Mouse (Mus musculus) kidney, embryonic 15.5 days (tissue): ENCODE results near the gene Plekha6. TPM values are rescaled to one million over a fixed set of nuclear protein-coding genes. Genes with fewer than 3 reads are reported as not detected.

Experiments
- ATAC-seq: fragments of 200-750 bp; cut with Nextera tagmentation; replicated peaks from 2 replicates; pipeline ENCODE4 v1.8.0; 2017; ENCODE audit warnings: moderate TSS enrichment; ENCODE audit not compliant: low FRiP score
- H3K27ac ChIP-seq: fragments of 300-500 bp; sonication (generic); 2 replicates; pipeline ENCODE4 v1.5.1; 2015; ENCODE audit warnings: mild to moderate bottlenecking, inconsistent platforms
- H3K27me3 ChIP-seq: fragments of 300-500 bp; sonication (generic); 2 replicates; pipeline ENCODE4 v1.6.1; 2015; ENCODE audit warnings: inconsistent platforms
- H3K36me3 ChIP-seq: fragments of 300-500 bp; sonication (generic); 2 replicates; pipeline ENCODE4 v1.6.1; 2015; ENCODE audit warnings: inconsistent platforms
- H3K4me1 ChIP-seq: fragments of 300-500 bp; sonication (generic); 2 replicates; pipeline ENCODE4 v1.6.1; 2015; ENCODE audit warnings: inconsistent platforms
- H3K4me2 ChIP-seq: fragments of 300-500 bp; sonication (generic); 2 replicates; pipeline ENCODE4 v1.6.1; 2015; ENCODE audit warnings: moderate library complexity, mild to moderate bottlenecking, inconsistent platforms
- H3K4me3 ChIP-seq: fragments of 300-500 bp; sonication (generic); replicated peaks from 2 replicates; pipeline ENCODE4 v1.5.1; 2015; ENCODE audit warnings: mild to moderate bottlenecking, inconsistent platforms
- H3K9ac ChIP-seq: fragments of 300-500 bp; sonication (generic); 2 replicates; pipeline ENCODE4 v1.6.1; 2015; ENCODE audit warnings: mild to moderate bottlenecking, inconsistent platforms
- H3K9me3 ChIP-seq: fragments of 300-500 bp; sonication (generic); replicated peaks from 2 replicates; pipeline ENCODE4 v1.6.1; 2016; ENCODE audit warnings: inconsistent platforms
- WGBS: fragments of 180-500 bp; shearing (Covaris S2); methylation state at CpG from one replicate; pipeline ENCODE4 v1.1.7; 2015; ENCODE audit warnings: mixed read lengths; 5-methylcytosine and 5-hydroxymethylcytosine counted together
- polyA plus RNA-seq: library from polyadenylated mRNA; unstranded; fragments of >200 nt; fragmentation: Nextera tagmentation; extraction: Ambion mirVana; gene quantifications from 2 replicates; pipeline ENCODE4 v1.2.1, GENCODE M21; 2015

Gene Plekha6
- polyA plus RNA-seq, 1 experiment from 2014 or later, result 6.9 TPM

DNA sequence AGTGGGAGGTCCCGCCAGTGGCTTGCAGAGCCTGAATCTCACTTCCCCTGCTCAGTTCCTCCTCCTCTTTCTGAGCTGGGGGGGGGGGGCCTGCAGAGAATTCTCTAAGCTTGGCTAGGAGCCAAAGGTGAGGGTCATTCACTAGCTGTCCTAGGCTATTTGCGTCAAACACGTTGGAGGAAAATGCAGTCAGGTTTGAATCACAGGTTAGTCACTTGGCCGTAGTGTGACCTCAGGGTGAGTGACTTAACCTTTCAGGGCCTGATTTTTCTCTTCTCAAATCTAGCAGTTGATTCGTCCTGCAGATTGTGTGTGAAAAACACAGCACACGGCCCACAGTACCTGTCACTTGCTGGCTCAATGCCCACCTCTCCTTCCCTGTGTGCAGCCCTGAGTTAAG is 106.3 kb downstream of the Plekha6 start:
- no peaks in the 10 kb centered on the region for H3K27me3 ChIP-seq
- no peak overlapping the region for H3K9ac ChIP-seq
- ATAC-seq, result no peak
- H3K9me3 ChIP-seq, result no peaks in the 10 kb centered on the region
- peaks cover 14% of the 10 kb centered on the region; the same call in 1 of the 2 replicates for H3K36me3 ChIP-seq
- H3K4me3 ChIP-seq, result no peak overlapping the region
- no peak overlapping the region for H3K27ac ChIP-seq
- H3K4me2 ChIP-seq, result no peak overlapping the region
- peaks cover 23% of the 10 kb centered on the region for H3K4me1 ChIP-seq
- WGBS, result 42% methylated on average over 6 of the region's 6 CpGs

DNA sequence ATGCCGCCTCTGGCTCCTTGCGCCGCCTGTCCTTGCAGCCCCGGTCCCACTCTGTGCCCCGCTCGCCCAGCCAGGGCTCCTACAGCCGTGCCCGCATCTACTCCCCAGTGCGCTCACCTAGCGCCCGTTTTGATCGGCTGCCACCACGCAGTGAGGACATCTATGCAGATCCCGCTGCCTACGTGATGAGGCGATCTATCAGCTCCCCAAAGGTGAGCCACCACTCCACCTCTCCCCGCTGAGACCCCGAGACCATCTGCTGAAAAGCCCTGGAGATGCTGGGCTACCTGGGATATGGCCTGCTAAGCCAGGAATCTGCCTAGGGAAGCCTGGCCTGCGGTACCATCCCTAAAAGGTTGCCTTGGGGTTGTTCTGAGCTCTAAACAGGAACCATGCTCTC is 110.2 kb downstream of the Plekha6 start:
- 87% methylated on average over 19 of the region's 19 CpGs for WGBS
- peaks cover 28% of the 10 kb centered on the region for H3K4me1 ChIP-seq

GRCm38 (mm10) chr1:133276983-133277382 is 113.0 kb downstream of the Plekha6 start:
- Histone ChIP-seq H3K27me3 (no peaks in the 10 kb centered on the region), H3K9me3 (no peaks in the 10 kb centered on the region), H3K36me3 (peaks cover 14% of the 10 kb centered on the region; the same call in 1 of the 2 replicates), H3K4me1 (peaks cover 23% of the 10 kb centered on the region), H3K27ac (0 out of 2 replicates have a peak overlapping the region, but pooled peaks have one; percentile 13), H3K9ac (no peak overlapping the region), H3K4me3 (no peak overlapping the region), H3K4me2 (no peak overlapping the region)
- 0 out of 2 replicates have a peak, but pooled peaks have one; percentile 20 for ATAC-seq
- WGBS, result 66% methylated on average over 5 of the region's 5 CpGs

More for the DNA sequence above, 110.2 kb downstream of the Plekha6 start:
- H3K27ac ChIP-seq, result no peak overlapping the region
- no peaks in the 10 kb centered on the region for H3K9me3 ChIP-seq
- no peak overlapping the region for H3K9ac ChIP-seq
- H3K27me3 ChIP-seq, result no peaks in the 10 kb centered on the region
- ATAC-seq, result no peak
- H3K36me3 ChIP-seq, result peaks cover 14% of the 10 kb centered on the region; the same call in 1 of the 2 replicates
- no peak overlapping the region for H3K4me3 ChIP-seq
- H3K4me2 ChIP-seq, result no peak overlapping the region

DNA sequence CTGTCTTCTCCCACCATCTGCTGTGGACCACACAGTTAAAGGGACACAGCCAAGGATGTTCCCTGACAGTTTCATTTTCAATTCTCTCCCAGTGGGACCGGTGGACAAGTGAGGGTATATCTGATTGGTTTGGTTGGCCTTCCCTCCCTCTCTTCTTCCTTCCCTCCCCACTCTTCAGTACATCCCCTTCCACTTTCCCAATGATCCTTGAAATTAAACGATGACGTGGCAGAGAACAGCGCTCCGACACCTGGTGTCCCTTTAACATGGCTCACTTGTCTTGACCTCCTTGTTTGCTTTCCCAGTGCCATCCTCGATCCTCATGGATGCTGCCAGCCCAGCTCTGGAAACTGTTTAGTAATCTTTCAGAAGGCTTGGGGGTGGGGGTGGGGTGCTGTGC is 114.5 kb downstream of the Plekha6 start:
- H3K27me3 ChIP-seq, result no peaks in the 10 kb centered on the region
- no peak overlapping the region for H3K4me2 ChIP-seq
- H3K4me3 ChIP-seq, result no peak overlapping the region
- no peak overlapping the region for H3K9ac ChIP-seq
- no peak for ATAC-seq
- peaks cover 23% of the 10 kb centered on the region for H3K4me1 ChIP-seq
- no peak overlapping the region for H3K27ac ChIP-seq
- no peaks in the 10 kb centered on the region for H3K9me3 ChIP-seq
- peaks cover 14% of the 10 kb centered on the region; the same call in 1 of the 2 replicates for H3K36me3 ChIP-seq
- 41% methylated on average over 6 of the region's 6 CpGs for WGBS

DNA sequence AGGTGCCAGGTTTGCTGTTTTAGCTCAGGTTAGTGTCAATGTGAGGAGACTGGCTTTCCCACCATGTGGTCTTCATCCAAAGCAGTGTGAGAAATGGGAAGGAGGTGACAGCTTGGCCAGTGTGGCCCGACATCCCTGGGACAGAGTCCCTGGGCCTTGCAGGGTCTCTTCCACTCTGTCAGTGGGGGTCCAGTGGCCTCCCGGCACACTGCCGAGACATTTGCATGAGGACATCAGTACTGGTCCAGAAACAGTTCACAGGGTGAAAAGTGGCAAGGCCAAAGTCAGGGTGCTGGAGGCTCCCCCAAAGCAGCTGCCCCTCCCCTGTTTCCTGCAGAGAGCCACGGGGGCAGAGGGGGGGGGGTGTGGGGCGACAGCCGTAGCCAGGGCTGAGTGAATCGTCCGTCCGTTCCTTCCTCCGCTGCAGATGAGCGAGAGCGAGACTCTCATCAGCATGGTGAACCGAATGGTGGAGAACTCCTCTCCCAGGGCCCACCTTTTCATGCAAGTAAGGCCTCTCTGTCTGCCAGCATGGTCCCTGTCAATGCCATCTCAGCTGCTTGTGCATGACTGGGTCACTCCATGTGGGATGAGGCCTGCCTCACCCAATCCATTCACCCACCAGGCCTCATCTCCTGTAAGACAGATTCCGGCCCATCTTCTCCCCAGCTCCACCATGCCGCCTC is 115.1 kb downstream of the Plekha6 start:
- Histone ChIP-seq H3K36me3 (peaks cover 10% of the 10 kb centered on the region; the same call in 1 of the 2 replicates), H3K9ac (no peak overlapping the region), H3K27me3 (no peaks in the 10 kb centered on the region), H3K9me3 (no peaks in the 10 kb centered on the region), H3K4me2 (no peak overlapping the region), H3K4me3 (no peak overlapping the region), H3K4me1 (peaks cover 23% of the 10 kb centered on the region), H3K27ac (no peak overlapping the region)
- 59% methylated on average over 15 of the region's 15 CpGs for WGBS
- ATAC-seq, result no peak

DNA sequence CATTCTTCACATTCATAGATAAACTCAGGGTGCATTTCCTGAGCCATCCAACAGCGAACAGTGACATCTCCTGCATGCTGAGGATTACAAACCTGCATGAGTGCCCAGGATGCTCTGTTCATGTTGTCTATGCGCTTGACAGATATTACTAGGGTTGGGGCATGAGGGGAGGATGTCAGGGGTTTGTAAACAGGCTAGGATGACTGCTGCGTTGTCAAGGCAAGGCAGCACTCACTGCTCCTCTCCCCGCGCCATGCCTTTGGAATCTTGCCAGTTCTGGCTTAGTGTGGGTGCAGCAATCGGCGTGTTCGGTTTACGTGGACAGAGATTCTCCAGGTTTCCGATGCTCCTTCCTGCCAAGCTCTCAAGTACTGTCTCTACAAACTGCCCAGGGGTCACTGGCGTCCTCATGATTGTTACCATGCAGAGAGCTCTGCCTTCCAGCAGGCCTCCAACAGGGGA is 115.7 kb downstream of the Plekha6 start:
- Histone ChIP-seq H3K9me3 (no peaks in the 10 kb centered on the region), H3K36me3 (peaks cover 5% of the 10 kb centered on the region; the same call in 1 of the 2 replicates), H3K27me3 (no peaks in the 10 kb centered on the region), H3K4me2 (no peak overlapping the region), H3K4me3 (no peak overlapping the region), H3K9ac (no peak overlapping the region), H3K27ac (no peak overlapping the region), H3K4me1 (peaks cover 23% of the 10 kb centered on the region)
- no peak for ATAC-seq
- 79% methylated on average over 11 of the region's 11 CpGs for WGBS

DNA sequence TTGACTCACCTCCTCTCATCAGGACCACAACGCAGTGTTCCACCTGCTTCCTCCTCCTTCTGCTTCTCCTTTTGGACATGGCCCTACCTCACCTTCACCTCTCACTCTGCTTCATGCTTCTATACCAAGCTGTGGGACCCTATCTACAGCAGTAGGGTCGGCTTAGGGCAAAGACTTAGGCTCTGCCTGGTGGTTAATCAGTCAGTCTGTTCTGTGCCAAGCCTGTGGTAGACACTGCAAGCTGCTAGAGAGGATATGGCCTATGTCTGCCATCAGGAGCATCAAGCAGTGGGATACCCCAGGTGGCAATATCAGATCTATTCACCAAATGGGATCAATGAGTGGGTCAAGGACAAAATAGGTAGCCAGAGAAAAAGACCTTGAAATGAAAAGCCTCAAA is 116.5 kb downstream of the Plekha6 start:
- peaks cover 23% of the 10 kb centered on the region for H3K4me1 ChIP-seq
- no peak overlapping the region for H3K9ac ChIP-seq
- no peaks in the 10 kb centered on the region for H3K9me3 ChIP-seq
- WGBS, result 84% methylated on average over 2 of the region's 2 CpGs
- H3K4me3 ChIP-seq, result no peak overlapping the region
- no peak overlapping the region for H3K27ac ChIP-seq
- ATAC-seq, result no peak
- 0 out of 2 replicates have a peak, but pooled peaks cover 3% of the 10 kb centered on the region for H3K36me3 ChIP-seq
- no peaks in the 10 kb centered on the region for H3K27me3 ChIP-seq
- no peak overlapping the region for H3K4me2 ChIP-seq

DNA sequence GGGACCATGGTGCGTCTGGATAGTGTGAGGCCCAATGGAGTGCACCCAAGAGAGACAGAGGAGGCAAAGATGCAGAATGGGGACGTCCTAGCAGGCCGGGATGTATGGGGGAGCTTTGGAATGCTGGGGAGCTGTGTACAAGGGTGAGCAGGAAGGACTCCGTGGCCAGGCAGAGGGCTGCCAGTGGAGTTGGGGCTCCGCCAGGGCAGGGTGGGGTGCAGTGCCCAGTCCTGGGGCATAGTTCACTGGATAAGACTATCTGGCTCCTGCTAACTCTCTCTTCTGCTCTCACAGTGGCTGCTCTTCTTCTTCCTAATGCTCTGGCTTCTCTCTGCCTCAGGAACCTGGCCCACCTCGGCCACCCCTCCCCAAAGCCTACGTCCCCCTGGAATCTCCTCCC is 121.9 kb downstream of the Plekha6 start:
- Histone ChIP-seq H3K27ac (no peak overlapping the region), H3K4me2 (no peak overlapping the region), H3K9ac (no peak overlapping the region), H3K27me3 (no peaks in the 10 kb centered on the region), H3K9me3 (no peaks in the 10 kb centered on the region), H3K4me1 (no peaks in the 10 kb centered on the region), H3K4me3 (no peak overlapping the region), H3K36me3 (0 out of 2 replicates have a peak, but pooled peaks cover 8% of the 10 kb centered on the region)
- WGBS, result 82% methylated on average over 7 of the region's 7 CpGs
- ATAC-seq, result no peak

DNA sequence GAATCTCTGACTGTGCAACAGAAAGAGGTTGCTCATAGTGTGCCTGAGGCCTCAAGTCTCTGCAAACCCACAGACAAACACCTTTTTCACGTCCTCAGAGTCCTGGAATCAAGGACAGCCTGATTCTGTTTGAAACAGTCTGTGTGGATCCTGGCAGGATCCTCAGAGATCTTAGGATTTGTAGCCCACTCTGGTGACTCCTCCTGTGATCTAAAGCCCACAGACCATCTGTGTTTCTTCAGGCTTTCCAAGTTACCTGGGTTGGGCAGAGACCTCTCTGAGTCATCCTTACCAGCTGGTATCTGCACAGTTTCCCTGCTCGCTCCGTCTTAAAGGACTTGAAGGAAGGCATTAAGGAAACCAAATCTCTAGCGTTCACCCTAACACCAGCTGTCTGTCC is 123.0 kb downstream of the Plekha6 start:
- H3K9me3 ChIP-seq, result no peaks in the 10 kb centered on the region
- H3K4me3 ChIP-seq, result no peak overlapping the region
- no peak for ATAC-seq
- no peaks in the 10 kb centered on the region for H3K27me3 ChIP-seq
- no peak overlapping the region for H3K9ac ChIP-seq
- 85% methylated on average over 4 of the region's 4 CpGs for WGBS
- H3K4me1 ChIP-seq, result no peaks in the 10 kb centered on the region
- H3K4me2 ChIP-seq, result no peak overlapping the region
- 0 out of 2 replicates have a peak, but pooled peaks cover 8% of the 10 kb centered on the region for H3K36me3 ChIP-seq
- H3K27ac ChIP-seq, result no peak overlapping the region

GRCm38 (mm10) chr1:133287880-133288279 is 123.9 kb downstream of the Plekha6 start:
- WGBS, result 68% methylated on average over 12 of the region's 12 CpGs

GRCm38 (mm10) chr1:133291888-133292287 is 127.9 kb downstream of the Plekha6 start:
- no peak for ATAC-seq
- no peak overlapping the region for H3K9ac ChIP-seq
- no peak overlapping the region for H3K4me3 ChIP-seq
- H3K27me3 ChIP-seq, result 0 out of 2 replicates have a peak, but pooled peaks cover 3% of the 10 kb centered on the region
- no peaks in the 10 kb centered on the region for H3K9me3 ChIP-seq
- H3K27ac ChIP-seq, result no peak overlapping the region
- WGBS, result 88% methylated on average over 6 of the region's 6 CpGs
- peaks cover 15% of the 10 kb centered on the region for H3K36me3 ChIP-seq
- no peak overlapping the region for H3K4me2 ChIP-seq
- peaks cover 3% of the 10 kb centered on the region; the same call in 1 of the 2 replicates for H3K4me1 ChIP-seq

More at GRCm38 (mm10) chr1:133287880-133288279, 123.9 kb downstream of the Plekha6 start:
- no peak overlapping the region for H3K4me2 ChIP-seq
- H3K9ac ChIP-seq, result no peak overlapping the region
- H3K27me3 ChIP-seq, result 0 out of 2 replicates have a peak, but pooled peaks cover 3% of the 10 kb centered on the region
- no peak for ATAC-seq
- no peaks in the 10 kb centered on the region for H3K9me3 ChIP-seq
- H3K36me3 ChIP-seq, result 0 out of 2 replicates have a peak, but pooled peaks cover 9% of the 10 kb centered on the region
- no peak overlapping the region for H3K27ac ChIP-seq
- no peak overlapping the region for H3K4me3 ChIP-seq
- no peaks in the 10 kb centered on the region for H3K4me1 ChIP-seq

- Histone ChIP-seq H3K27me3 (peaks cover 8% of the 10 kb centered on the region), H3K4me3 (no peak overlapping the region), H3K27ac (no peak overlapping the region), H3K36me3 (peaks cover 12% of the 10 kb centered on the region), H3K9ac (no peak overlapping the region), H3K4me2 (no peak overlapping the region), H3K9me3 (no peaks in the 10 kb centered on the region), H3K4me1 (peaks cover 3% of the 10 kb centered on the region; the same call in 1 of the 2 replicates)
- no peak for ATAC-seq
These were observed 128.6 kb downstream of the Plekha6 start for GRCm38 (mm10) chr1:133292608-133293007.
